Mouse (Mus musculus) c-Kit-negative CD71-positive TER-119-positive erythroid progenitor cells, embryonic 14.5 days (primary cell): ENCODE measurements around the gene Pak3.

Experiments used
- DNase-seq: peaks from one replicate; pipeline ENCODE4 v3.0.0-alpha.2; 2013; ENCODE audit warnings: low read depth, low spot score

The Pak3 gene

GRCm38 (mm10) chrX:143664221-143665150 is 146.1 kb downstream of the Pak3 start:
- DNase-seq = no peak

GRCm38 (mm10) chrX:143665771-143666170 is 147.4 kb downstream of the Pak3 start:
- no peak for DNase-seq

GRCm38 (mm10) chrX:143666991-143667390 is 148.6 kb downstream of the Pak3 start:
- DNase-seq = no peak

GRCm38 (mm10) chrX:143668242-143668641 is 149.9 kb downstream of the Pak3 start:
- DNase-seq = no peak

- DNase-seq = no peak
Measured at GRCm38 (mm10) chrX:143678566-143678965, 160.2 kb downstream of the Pak3 start.

- DNase-seq = no peak
Measured at GRCm38 (mm10) chrX:143722250-143722649, 203.9 kb downstream of the Pak3 start.

- DNase-seq = no peak
Measured at GRCm38 (mm10) chrX:143725411-143725810, 207.0 kb downstream of the Pak3 start.

- DNase-seq = no peak
Measured at GRCm38 (mm10) chrX:143736035-143736434, 217.6 kb downstream of the Pak3 start.

- no peak for DNase-seq
Measured at GRCm38 (mm10) chrX:143739171-143739570, 220.8 kb downstream of the Pak3 start.

GRCm38 (mm10) chrX:143762556-143762955 is 244.2 kb downstream of the Pak3 start:
- DNase-seq = no peak

- DNase-seq = no peak
Measured at GRCm38 (mm10) chrX:143815948-143816347, 297.6 kb downstream of the Pak3 start.

GRCm38 (mm10) chrX:143818961-143819360 is 300.6 kb downstream of the Pak3 start:
- DNase-seq = no peak

- no peak for DNase-seq
Measured at GRCm38 (mm10) chrX:143826521-143826920, 308.1 kb downstream of the Pak3 start.

GRCm38 (mm10) chrX:143827212-143827611 is 308.8 kb downstream of the Pak3 start, which contains the start of gene Capn6:
Capn6 (minus strand) TSS chrX:143827414.
- no peak for DNase-seq

GRCm38 (mm10) chrX:143846637-143847036 is 328.2 kb downstream of the Pak3 start:
- no peak for DNase-seq
